Mouse (Mus musculus): ENCODE results near the gene Klk15.
"Not testable (repeated sequence)": the region's sequence is repeated elsewhere in the genome, so short reads cannot be mapped to it uniquely, and the experiment has no call there.

The Klk15 gene

DNA sequence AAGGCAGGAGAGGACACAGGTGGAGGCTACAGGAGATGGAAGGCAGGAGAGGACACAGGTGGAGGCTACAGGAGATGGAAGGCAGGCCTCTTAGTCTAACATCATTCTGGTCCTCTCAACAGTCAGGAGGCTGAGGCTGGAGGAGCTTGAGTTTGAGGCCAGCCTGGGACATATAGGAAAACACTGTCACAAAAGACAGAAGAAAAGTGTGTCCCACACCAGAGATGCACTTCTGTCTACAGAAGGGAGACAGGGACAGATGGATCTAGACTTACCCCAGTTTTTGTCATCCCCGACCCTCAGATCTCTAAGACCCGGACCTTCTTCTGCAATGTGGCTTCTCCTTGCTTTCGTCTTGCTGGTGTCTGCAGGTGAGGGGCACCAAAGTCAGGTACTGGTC, at the start of gene Klk15:
Gene Klk15 (plus strand): TSS at position 301 of the 400 bp plus-strand sequence.
- DNase-seq (ENCODE audit: low spot score) = no peak

DNA sequence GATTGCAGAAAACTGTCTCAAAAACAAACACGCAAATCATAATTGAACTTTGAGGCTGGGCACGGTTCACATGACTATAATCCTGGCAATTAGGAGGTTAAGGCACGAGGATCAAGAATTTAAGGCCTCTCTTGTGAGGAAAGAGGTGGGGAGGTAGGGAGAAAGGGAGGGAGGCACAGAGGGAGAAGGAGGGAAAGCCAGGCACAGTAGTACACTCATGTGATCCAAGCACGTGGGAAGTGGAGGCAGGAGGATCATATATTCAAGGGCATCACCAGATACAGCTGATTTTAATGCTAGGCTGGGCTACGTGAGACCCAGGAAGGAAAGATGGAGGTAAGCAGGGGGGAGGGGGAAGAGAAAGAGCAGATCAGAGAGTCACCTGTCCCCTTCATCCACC, 42.2 kb upstream of the Klk15 start:
- no peak for DNase-seq (ENCODE audit: low spot score)

DNA sequence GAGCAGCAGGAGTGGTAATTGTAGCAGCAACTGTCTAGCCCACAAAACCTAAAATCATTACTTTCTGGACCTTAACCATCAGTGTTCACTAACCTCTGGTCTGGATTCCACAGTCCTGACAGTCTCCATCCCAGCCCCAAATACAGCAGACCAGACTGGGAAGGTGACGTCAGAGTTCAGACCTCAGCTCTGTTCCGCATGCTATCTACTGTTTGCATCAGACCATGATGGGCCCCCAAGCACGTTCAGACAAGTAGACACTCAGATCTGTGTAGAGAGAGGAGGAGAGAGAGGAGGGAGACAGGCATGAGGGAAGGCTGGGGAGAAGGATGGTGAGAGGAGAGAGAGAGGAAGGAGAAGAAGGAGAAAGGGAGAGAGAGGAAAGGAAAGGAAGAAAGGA, 41.8 kb upstream of the Klk15 start:
- DNase-seq (ENCODE audit: low spot score) = no peak

DNA sequence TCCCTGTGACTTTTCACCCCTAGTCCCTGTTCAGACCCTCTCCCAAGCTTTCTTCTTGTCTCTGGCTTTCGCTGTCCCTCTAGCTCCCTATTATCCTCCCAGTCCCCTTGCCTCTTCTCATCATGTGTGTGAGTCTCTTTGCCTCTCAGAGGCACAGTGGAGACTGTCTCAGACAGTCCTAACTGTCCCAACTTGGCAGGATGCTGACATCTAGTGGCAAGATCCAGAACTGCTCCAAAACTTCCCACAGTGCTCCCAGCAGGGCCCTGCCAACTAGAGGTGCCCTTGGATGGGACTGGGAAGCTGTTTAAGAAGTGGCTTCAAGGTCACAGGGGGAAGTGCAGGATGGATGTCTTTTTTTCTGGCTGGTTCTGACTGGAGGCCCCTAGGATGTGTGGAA, 38.7 kb upstream of the Klk15 start:
- DNase-seq (ENCODE audit: low spot score) = peak; percentile 81

DNA sequence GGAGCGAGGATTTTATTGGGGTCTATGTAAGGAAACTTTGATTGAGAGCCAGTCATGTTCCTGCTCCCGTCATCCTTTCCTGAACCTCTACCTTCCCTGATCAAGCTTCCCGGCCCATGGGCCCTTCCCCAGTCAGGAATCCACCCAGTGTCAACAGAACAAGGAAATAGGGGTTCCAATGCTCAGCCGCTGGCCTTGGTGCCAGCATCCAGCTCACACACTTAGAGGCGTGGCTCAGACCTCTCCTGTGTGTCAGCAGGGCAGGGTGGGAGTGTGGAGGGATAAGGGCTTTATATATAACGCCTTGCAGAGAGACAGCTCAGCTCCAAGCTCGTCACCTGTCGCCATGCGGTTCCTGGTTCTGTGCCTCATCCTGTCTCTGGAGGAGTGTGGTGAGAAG, 18.7 kb upstream of the Klk15 start:
- no peak for DNase-seq (ENCODE audit: low spot score)

DNA sequence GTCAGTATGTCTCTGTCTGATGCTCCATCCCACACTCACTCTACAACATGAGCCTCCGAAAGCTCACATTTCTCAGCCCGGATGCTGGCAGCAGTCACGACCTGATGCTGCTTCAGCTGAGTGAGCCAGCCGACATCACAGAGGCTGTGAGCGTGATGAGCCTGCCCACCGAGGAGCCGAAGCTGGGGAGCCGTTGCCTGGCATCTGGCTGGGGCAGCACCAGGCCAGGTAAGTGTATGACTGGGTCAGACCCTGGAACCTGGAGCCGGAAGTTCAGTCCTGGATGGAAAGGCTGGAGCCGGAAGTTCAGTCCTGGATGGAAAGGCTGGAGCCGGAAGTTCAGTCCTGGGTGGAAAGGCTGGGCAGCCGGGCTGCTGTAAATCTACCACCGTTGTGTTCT, 15.1 kb upstream of the Klk15 start:
- no peak for DNase-seq (ENCODE audit: low spot score)

DNA sequence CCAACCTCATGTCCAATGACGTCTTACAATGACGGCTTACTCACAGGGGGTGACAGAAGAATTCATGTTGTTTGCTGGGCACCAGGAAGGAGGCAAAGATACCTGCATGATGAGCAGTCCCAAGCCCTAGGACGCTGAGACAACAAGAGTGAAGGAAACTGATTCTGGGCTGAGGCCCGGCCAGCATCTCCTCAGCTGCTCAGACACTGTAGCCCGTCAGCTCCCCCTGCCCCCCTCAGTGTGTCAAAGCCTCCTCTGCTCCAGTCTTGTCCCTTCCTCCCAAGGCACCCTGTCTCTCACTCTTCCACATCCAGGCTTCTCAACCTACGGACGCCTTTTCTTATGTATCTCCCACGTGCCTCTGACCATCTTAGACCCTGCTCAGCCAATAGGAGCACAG, 14.7 kb upstream of the Klk15 start:
- no peak for DNase-seq (ENCODE audit: low spot score)

DNA sequence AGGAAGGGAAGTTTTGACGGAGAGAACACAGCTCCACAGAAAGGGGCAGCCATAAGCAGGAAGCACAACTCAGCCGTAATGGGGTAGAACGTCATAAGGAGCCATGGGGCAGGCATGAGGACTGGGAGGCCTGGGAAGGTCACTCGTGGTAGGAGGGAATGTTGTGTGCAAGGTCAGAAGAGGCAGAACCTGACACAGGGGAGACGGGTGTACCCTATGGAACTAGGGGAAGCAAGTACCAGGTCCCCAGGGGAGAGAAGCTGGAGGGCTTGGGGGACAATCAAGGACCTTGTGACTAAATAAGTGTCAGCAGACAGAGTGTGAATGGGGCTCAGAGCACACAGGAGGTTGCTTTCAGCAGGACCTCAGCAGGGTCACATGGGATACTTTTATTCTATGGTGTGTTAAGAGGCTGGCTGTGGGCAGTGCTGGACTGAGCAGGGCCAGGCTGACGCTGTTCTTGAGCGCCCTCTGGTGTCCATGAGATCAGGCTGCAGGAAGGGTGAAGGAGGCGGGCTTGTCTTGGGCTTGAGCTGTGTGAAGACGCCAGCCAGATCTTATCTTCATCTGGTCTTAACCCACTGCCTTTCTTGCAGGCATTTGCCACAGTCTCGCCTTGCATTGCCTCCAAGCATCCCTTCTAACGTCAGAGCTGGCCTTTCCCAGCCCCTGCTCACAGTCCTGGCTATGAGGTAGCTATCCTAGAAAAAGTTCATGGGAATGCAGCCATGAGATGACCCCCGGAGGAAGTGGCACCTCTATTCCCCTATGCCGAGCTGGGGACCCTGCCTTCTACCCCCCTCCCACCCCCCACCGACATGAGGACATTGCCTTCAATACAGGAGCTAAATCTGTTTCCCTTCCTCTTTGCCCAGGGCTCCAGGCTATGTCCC, 13.7 kb upstream of the Klk15 start:
- peak; percentile 77 for DNase-seq (ENCODE audit: low spot score)

DNA sequence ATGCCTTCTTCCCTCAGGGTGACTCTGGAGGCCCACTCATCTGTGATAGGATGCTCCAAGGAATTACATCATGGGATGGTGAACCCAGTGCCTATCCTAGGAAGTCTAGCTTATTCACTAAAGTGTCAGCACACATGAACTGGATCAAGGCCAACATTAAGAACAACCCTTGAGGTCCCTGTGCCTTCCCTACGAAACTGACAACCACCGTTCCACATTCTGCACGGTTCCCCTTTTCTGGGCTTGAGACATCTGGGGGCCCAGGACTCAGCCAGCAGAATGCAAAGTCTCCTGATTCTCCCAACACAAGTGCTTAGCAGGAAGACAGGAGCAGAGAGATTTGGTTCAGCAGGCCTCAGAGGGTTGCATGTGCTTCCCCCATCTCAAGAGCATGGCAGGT, 13.0 kb upstream of the Klk15 start:
- no peak for DNase-seq (ENCODE audit: low spot score)

DNA sequence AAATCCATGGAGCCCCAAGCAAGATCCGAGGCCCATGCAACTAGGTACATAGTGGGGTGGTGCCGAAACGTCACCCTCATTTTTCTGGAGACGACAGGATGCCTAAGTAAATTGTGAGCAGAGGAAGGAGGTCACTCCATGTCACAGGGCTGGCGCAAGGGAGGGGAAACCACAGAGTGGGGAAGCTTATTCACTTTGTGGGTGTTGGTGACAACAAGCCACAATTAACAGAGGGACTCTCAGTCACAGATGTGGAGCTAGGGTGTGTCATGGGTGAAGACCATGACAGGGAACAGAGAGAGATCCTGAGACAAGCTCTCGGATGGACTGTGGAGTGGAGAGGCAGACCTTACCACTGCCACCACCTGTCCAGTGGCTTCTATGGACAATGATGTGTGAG, 12.5 kb upstream of the Klk15 start:
- no peak for DNase-seq (ENCODE audit: low spot score)

DNA sequence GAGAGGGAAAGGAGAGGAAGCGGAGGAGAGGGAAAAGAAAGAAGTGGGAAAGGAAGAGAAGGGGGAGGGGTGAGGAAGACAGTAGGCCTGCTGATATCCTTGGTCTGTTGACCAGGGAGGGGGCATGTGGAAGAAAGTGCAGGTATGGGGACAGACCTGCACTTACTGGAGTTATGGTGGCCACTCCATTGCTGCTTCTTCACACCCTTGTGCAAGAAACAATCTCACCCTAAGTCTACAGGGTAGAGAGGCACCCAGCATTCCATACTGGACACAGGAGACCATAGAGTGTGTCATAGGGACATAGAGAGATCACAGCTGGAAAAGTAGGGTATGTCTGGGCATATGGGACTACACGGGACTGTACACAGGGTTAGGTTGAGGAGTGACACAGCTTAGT, 11.6 kb upstream of the Klk15 start:
- DNase-seq (ENCODE audit: low spot score) = no peak

DNA sequence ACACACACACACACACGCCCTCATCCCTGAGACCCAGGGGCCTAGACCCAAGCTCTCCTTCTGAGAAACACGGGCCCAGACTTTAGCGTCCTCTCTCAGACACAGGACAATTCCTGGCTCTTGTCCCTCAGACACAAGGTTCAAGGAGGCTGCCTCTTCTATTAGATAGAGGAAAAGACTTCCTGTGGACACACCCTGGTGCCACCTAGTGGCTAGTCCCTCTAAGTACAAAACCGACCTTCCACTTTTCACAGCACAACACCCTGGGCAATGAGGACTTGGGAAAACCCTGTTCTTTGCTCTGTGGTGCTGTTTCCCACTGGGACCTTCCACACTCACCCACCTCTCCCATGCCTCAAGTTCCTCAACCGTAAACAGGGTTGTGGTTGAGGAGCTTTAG, 7.6 kb upstream of the Klk15 start:
- DNase-seq (ENCODE audit: low spot score) = no peak

DNA sequence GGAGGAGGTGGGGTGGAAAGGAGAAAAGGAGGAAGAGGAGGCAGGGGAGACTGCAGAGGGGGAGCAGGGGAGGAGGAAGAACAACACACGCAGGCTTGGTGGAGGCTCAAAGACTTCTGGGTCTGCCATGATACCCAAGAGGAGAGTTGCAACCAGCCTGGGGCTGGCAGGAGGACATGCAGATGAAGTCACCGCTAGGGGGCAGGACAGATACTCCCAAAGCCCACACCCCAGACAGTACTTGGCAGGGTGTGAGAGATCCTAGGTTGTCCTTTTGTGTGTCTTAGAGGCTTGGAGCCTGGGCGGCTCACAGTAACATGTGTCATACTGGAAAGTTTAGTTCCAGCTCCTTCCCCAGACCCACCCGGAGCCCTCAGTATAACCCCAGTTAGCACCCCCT, 5.0 kb upstream of the Klk15 start:
- DNase-seq (ENCODE audit: low spot score) = no peak

DNA sequence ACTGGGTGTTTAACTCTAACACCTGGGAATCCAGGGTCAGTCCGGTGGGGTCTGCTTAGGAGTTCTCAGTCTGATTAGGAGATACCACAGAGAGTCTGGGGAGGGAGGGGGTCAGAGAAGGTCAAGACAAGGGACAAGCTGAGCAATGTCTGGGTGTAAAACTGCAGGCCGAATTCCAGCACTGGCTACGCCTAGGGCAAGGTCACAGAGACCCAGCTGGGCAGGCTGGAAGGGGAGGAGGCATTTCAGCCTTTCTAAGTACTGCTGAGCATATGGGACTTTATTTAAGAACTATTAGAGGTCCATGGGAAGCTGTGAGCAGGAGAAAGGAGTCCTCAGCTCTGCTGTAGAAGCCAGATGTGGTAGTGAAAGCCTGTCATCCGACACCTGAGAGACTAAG, 1.2 kb upstream of the Klk15 start:
- no peak for DNase-seq (ENCODE audit: low spot score)

DNA sequence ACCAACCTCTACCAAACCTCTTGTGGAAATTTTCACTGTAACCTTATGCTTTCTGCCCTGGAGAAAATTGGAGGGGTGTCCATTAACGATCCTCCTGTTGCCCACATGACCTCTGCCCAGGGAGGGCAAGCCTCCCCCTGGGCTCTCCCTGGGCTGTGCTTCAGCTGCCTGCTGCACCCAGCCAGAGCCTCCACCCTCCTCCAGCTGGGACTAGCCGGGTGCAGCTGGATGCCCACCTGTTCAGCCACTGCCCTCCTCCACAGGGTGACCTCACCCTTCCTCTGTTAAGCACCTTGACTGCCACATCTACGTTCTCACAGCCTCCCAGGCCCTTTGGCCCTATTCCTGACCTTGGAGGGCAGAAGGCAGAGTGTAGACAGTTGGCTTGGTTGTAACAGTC, 1.2 kb downstream of the Klk15 start:
- no peak for DNase-seq (ENCODE audit: low spot score)

DNA sequence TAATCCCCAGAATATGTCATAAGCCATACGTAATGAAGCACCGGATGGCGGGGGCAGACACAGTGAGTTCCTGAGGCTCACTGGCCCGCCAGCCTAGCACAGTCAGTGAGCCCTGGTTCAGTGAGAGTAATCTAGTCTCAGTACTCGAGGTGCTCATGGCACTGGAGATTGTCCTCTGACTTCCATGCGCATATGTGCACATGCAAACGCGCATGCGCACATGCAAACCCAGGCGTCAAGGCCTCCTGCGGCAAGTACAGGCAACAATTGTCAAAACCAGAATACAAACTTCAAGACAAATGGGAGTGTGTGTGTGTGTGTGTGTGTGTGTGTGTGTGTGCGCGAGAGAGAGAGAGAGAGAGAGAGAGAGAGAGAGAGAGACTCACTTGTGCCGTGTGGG, 3.0 kb downstream of the Klk15 start:
- no peak for DNase-seq (ENCODE audit: low spot score)

DNA sequence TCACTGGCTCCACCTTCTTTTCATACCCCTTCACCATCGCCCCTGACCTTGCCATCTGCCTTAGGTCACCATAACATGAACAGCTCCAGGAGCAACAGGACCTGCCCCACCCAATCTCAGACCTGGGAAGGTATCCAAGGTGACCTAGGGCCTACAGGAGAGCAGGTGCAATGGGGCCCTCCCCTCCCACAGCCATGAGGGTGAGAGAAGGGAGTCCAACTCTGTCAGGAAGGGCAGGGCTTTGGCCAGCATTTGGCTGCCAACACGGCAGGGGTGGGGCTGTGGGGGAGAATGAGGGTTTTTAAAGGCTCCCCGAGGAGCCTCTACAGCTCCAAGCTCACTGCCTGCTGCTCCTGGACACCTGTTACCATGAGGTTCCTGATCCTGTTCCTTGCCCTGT, 8.8 kb downstream of the Klk15 start:
- not testable (repeated sequence) for DNase-seq (ENCODE audit: low spot score)

DNA sequence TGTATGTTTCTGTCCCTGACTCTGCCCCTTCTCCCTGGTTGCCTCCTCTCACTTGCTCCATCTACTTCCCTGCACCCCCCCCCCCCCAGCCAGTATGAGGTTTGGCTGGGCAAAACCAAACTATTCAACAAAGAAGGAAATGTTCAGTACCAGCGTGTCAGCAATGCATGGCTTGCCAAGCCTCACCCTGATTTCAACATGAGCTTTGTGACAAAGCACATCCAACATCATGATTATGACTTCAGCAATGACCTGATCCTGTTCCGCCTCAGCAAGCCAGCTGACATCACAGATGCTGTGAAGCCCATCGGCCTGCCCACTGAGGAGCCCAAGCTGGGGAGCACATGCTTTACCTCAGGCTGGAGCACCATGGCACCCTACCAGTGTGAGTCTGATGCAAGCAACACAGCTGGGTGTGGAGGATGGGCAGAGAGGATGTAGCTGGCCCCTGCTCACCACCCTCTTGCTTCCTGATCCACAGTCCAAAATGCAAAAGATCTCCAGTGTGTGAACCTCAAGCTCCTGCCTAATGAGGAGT, 11.3 kb downstream of the Klk15 start:
- no peak for DNase-seq (ENCODE audit: low spot score)

DNA sequence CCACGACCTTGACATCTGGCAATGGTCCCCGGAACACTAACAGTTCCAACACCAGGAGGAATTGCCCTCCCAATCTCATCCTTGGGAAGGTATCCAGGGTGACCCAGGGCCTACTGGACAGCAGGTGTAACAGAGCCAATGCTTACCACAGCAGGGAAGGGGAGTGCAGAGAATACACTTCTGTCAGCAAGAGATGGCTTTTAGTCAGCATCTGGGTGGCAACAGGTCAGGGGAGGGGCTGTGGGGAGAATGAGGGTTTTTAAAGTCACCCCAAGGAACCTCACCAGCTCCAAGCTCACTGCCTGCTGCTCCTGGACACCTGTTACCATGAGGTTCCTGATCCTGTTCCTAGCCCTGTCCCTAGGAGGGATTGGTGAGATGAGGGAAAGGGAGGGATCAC, 16.8 kb downstream of the Klk15 start, which contains the start of gene Klk1b8:
Gene Klk1b8 (plus strand): TSS at position 301 of the 400 bp plus-strand sequence.
- DNase-seq (ENCODE audit: low spot score) = no peak

DNA sequence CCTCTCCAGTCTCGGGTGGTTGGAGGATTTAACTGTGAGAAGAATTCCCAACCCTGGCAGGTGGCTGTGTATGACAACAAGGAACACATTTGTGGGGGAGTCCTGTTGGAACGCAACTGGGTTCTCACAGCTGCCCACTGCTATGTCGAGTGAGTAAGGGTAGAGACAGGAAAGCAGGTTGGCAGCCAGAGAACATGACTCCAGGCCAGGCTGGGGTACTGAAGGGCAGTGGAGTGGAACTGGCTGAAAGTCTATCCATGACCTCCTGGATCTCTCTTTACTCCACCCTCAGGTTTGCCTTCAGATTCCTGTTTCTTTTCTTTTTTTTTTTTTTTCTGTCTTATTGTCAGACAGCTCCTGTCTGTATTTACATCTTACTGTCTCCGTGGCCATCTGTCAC, 19.2 kb downstream of the Klk15 start:
- no peak for DNase-seq (ENCODE audit: low spot score)

DNA sequence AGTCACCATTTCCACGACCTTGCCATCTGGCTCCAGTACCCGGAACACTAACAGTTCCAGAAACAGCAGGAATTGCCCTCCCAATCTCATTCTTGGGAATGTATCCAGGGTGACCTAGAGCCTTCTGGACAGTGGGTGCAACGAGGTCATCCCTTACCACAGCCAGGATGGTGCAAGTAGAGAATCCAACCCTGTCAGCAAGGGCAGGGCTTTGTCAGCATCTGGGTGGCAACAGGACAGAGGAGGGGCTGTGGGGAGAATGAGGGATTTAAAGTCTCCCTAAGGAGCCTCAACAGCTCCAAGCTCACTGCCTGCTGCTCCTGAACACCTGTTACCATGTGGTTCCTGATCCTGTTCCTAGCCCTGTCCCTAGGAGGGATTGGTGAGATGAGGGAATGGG, 32.9 kb downstream of the Klk15 start, which contains the start of gene Klk1b1:
Gene Klk1b1 (plus strand): TSS at position 301 of the 400 bp plus-strand sequence.
- no peak for DNase-seq (ENCODE audit: low spot score)

DNA sequence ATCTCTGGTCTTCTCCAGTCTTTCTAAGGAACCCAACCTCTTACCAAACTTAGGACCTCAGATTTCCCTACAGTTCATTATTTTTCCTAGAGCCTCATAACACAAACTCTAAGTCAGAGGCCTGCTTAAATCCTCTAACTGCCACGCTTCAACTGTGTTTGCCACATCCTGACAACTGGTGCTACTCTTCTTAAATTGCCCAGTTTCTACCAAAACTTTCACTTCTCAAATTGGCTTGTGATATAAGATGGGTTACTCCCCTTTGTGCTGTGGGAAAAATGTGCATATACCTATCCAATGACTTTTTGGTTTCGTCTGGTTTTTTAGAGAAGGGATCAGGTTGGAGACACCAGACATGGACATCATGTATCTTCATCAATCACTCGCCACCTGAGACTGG, 33.5 kb downstream of the Klk15 start:
- DNase-seq (ENCODE audit: low spot score) = no peak

DNA sequence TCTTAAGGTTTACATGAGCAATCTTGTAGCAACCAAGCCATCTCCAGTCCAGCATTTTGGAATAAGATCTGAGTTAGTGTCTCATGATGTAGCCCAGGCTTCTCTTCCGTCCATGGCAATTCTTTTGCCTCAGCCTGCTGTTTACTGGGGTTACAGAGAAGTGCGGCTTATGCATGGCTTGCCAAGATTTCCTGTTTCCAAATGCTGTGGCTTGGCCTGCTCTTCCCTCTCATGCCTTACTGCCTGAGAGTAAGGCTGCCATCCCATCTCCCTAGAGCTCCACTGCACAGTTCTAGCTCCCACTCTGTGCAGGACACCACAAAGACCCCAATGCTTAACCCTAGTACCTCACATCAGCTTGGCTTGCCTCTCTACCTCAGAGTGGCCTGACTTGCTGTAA, 34.1 kb downstream of the Klk15 start:
- DNase-seq (ENCODE audit: low spot score) = no peak

DNA sequence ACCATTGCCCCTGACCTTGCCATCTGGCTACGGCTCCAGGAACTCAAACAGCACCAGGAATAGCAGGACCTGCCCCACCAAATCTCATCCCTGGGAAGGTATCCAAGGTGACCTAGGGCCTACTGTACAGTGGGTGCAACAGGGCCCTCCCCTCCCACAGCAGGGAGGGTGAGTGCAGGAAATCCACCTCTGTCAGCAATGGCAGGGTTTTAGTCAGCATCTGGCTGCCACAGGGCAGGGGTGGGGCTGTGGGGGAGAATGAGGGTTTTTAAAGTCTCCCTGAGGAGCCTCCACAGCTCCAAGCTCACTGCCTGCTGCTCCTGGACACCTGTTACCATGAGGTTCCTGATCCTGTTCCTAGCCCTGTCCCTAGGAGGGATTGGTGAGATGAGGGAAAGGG, 42.2 kb downstream of the Klk15 start, which contains the start of gene Klk1b9:
Gene Klk1b9 (plus strand): TSS at position 301 of the 400 bp plus-strand sequence.
- DNase-seq (ENCODE audit: low spot score) = not testable (repeated sequence)

Data from urinary bladder, postnatal 25 days (tissue).